Mouse (Mus musculus) thymus, adult 2 months (tissue): ENCODE measurements around the gene Ptchd1. TPM values are rescaled to one million over a fixed set of nuclear protein-coding genes. Genes with fewer than 3 reads are reported as not detected.

ENCODE experiments used
- DNase-seq: peaks from one replicate; pipeline ENCODE4 v3.0.0; 2021
- H3K27ac ChIP-seq: fragments of 200-500 bp; 2 replicates; pipeline ENCODE4 v1.5.1; 2012; ENCODE audit warnings: low read length, control low read depth; ENCODE audit not compliant: control insufficient read depth, insufficient read depth
- H3K27me3 ChIP-seq: fragments of 200-500 bp; 2 replicates; pipeline ENCODE4 v1.6.1; 2012; ENCODE audit warnings: mild to moderate bottlenecking, low read length, moderate library complexity, mixed read lengths; ENCODE audit not compliant: control insufficient read depth, insufficient read depth
- H3K36me3 ChIP-seq: fragments of 200-500 bp; 2 replicates; pipeline ENCODE4 v1.6.1; 2012; ENCODE audit warnings: mild to moderate bottlenecking, low read length, moderate library complexity; ENCODE audit not compliant: control insufficient read depth, insufficient read depth
- H3K4me1 ChIP-seq: fragments of 200-500 bp; replicated peaks from 2 replicates; pipeline ENCODE4 v1.6.1; 2012; ENCODE audit warnings: low read length; ENCODE audit not compliant: control insufficient read depth, insufficient read depth
- H3K4me3 ChIP-seq: fragments of 200-500 bp; 2 replicates; pipeline ENCODE4 v1.5.1; 2012; ENCODE audit warnings: mild to moderate bottlenecking, low read length, control low read depth, moderate library complexity; ENCODE audit not compliant: control insufficient read depth, insufficient read depth
- CTCF ChIP-seq: fragments of 200-500 bp; IDR thresholded peaks from 2 replicates; pipeline ENCODE4 v1.5.1; 2012; ENCODE audit warnings: mild to moderate bottlenecking, control low read depth, low read length, moderate library complexity, borderline replicate concordance; ENCODE audit not compliant: control insufficient read depth, poor library complexity, insufficient read depth; ENCODE audit errors: extremely low read depth
- POLR2A ChIP-seq: fragments of 200-500 bp; IDR thresholded peaks from 2 replicates; pipeline ENCODE4 v1.6.1; 2012; ENCODE audit warnings: mild to moderate bottlenecking, low read length, control low read depth, moderate library complexity; ENCODE audit not compliant: control insufficient read depth, poor library complexity, insufficient read depth; ENCODE audit errors: extremely low read depth
- polyA plus RNA-seq: library from polyadenylated mRNA; depleted of rRNA; stranded (reverse); fragments of >200 nt; gene quantifications from 2 replicates; pipeline ENCODE4 v1.2.3, GENCODE M21; 2012; rRNA removed

The Ptchd1 gene
- polyA plus RNA-seq, 1 experiment: not detected

GRCm38 (mm10) chrX:155579791-155580190 is 43.8 kb downstream of the Ptchd1 start:
- Histone ChIP-seq H3K4me3 (no peak overlapping the region), H3K27ac (no peak overlapping the region), H3K27me3 (no peaks in the 10 kb centered on the region), H3K36me3 (no peaks in the 10 kb centered on the region), H3K4me1 (no peaks in the 10 kb centered on the region)
- no peak for DNase-seq
- TF ChIP-seq CTCF (no peak), POLR2A (no peak)

GRCm38 (mm10) chrX:155572396-155572795 is 51.2 kb downstream of the Ptchd1 start:
- Histone ChIP-seq H3K4me3 (no peak overlapping the region), H3K27me3 (no peaks in the 10 kb centered on the region), H3K36me3 (no peaks in the 10 kb centered on the region), H3K4me1 (no peaks in the 10 kb centered on the region), H3K27ac (no peak overlapping the region)
- DNase-seq: no peak
- TF ChIP-seq POLR2A (no peak), CTCF (no peak)

GRCm38 (mm10) chrX:155543780-155544179 is 79.8 kb downstream of the Ptchd1 start:
- Histone ChIP-seq H3K36me3 (no peaks in the 10 kb centered on the region), H3K27me3 (no peaks in the 10 kb centered on the region), H3K4me1 (no peaks in the 10 kb centered on the region), H3K27ac (no peak overlapping the region), H3K4me3 (no peak overlapping the region)
- no peak for DNase-seq
- TF ChIP-seq CTCF: no peak
- TF ChIP-seq POLR2A: no peak

Other genes starting within 250 kb of the Ptchd1 start
- gene Gm15155, start 927 bp upstream of the Ptchd1 start, polyA plus RNA-seq: not detected in 2 replicates